Mouse (Mus musculus): ENCODE measurements around the gene Tardbp.

The Tardbp gene

GRCm38 (mm10) chr4:148603376-148604139, 23.3 kb downstream of the Tardbp start:
- in situ Hi-C loops (cut with MboI, MseI) = loop anchor here (5.0 to 25.0 kb wide), 2 partner anchors 46 to 441 kb away; partner anchors contain the start of genes Exosc10, Fbxo2, Fbxo44 and Fbxo6

- in situ Hi-C loops (cut with MboI, MseI) = loop anchor here (5.0 to 25.0 kb wide), 2 partner anchors 45 to 440 kb away; partner anchors contain the start of genes Exosc10, Fbxo2, Fbxo44 and Fbxo6
Observed at GRCm38 (mm10) chr4:148602357-148603120, 24.3 kb downstream of the Tardbp start, which contains the start of gene Masp2. TSS of gene Masp2 (plus strand) at chr4:148602554.

- in situ Hi-C loops (cut with MboI, MseI) = loop anchor here (5.0 to 25.0 kb wide), 2 partner anchors 45 to 440 kb away; partner anchors contain the start of genes Exosc10, Fbxo2, Fbxo44 and Fbxo6
Observed at GRCm38 (mm10) chr4:148601871-148602270, 24.9 kb downstream of the Tardbp start.

- in situ Hi-C loops (cut with MboI, MseI) = loop anchor here (5.0 to 25.0 kb wide), 2 partner anchors 43 to 438 kb away; partner anchors contain the start of genes Exosc10, Fbxo2, Fbxo44 and Fbxo6
Observed at GRCm38 (mm10) chr4:148600316-148600715, 26.5 kb downstream of the Tardbp start.

GRCm38 (mm10) chr4:148598826-148599225, 28.0 kb downstream of the Tardbp start:
- in situ Hi-C loops (cut with MboI, MseI) = no loop called here

- in situ Hi-C loops (cut with MboI, MseI) = no loop called here
Observed at GRCm38 (mm10) chr4:148596731-148597130, 30.1 kb downstream of the Tardbp start.

GRCm38 (mm10) chr4:148595916-148596315, 30.9 kb downstream of the Tardbp start:
- in situ Hi-C loops (cut with MboI, MseI) = no loop called here

GRCm38 (mm10) chr4:148593996-148594395, 32.8 kb downstream of the Tardbp start:
- in situ Hi-C loops (cut with MboI, MseI) = no loop called here

- in situ Hi-C loops (cut with MboI, MseI) = no loop called here
Observed at GRCm38 (mm10) chr4:148591637-148592380, 35.0 kb downstream of the Tardbp start.

- in situ Hi-C loops (cut with MboI, MseI) = no loop called here
Observed at GRCm38 (mm10) chr4:148591171-148591630, 35.6 kb downstream of the Tardbp start, which contains the start of gene Srm. TSS of gene Srm (plus strand) at chr4:148591503.

- in situ Hi-C loops (cut with MboI, MseI) = no loop called here
Observed at GRCm38 (mm10) chr4:148590421-148591170, 36.2 kb downstream of the Tardbp start.

- in situ Hi-C loops (cut with MboI, MseI) = no loop called here
Observed at GRCm38 (mm10) chr4:148589565-148589964, 37.3 kb downstream of the Tardbp start.

- in situ Hi-C loops (cut with MboI, MseI) = no loop called here
Observed at GRCm38 (mm10) chr4:148588793-148589192, 38.0 kb downstream of the Tardbp start.

GRCm38 (mm10) chr4:148586648-148587047, 40.2 kb downstream of the Tardbp start:
- in situ Hi-C loops (cut with MboI, MseI) = no loop called here

- in situ Hi-C loops (cut with MboI, MseI) = no loop called here
Observed at GRCm38 (mm10) chr4:148583257-148583656, 43.6 kb downstream of the Tardbp start.

GRCm38 (mm10) chr4:148581422-148581821, 45.4 kb downstream of the Tardbp start:
- in situ Hi-C loops (cut with MboI, MseI) = no loop called here

- in situ Hi-C loops (cut with MboI, MseI) = no loop called here
Observed at GRCm38 (mm10) chr4:148580765-148581164, 46.1 kb downstream of the Tardbp start.

GRCm38 (mm10) chr4:148573222-148573621, 53.6 kb downstream of the Tardbp start:
- in situ Hi-C loops (cut with MboI, MseI) = no loop called here

- in situ Hi-C loops (cut with MboI, MseI) = no loop called here
Observed at GRCm38 (mm10) chr4:148570693-148571295, 56.0 kb downstream of the Tardbp start.

GRCm38 (mm10) chr4:148570138-148570537, 56.7 kb downstream of the Tardbp start:
- in situ Hi-C loops (cut with MboI, MseI) = no loop called here

Data from T-helper 2 cell (primary cell).